Mouse (Mus musculus) WW6 (cell line): ENCODE data around the gene Ergic3.

ENCODE experiments used
- DNase-seq: peaks from one replicate; pipeline ENCODE4 v3.0.0-alpha.2; 2013; ENCODE audit warnings: low read depth, low spot score

Ergic3 gene

GRCm38 (mm10) chr2:156066126-156066525 lies 58.3 kb downstream of the Ergic3 start:
- DNase-seq: no peak
